Mouse (Mus musculus): ENCODE results near the gene Pnck. TPM values are rescaled to one million over a fixed set of nuclear protein-coding genes. Genes with fewer than 3 reads are reported as not detected.

Pnck gene
- polyA plus RNA-seq (2014; fragmentation: Nextera tagmentation; extraction: Ambion mirVana), result 2.2 and 2.3 TPM in 2 replicates

DNA sequence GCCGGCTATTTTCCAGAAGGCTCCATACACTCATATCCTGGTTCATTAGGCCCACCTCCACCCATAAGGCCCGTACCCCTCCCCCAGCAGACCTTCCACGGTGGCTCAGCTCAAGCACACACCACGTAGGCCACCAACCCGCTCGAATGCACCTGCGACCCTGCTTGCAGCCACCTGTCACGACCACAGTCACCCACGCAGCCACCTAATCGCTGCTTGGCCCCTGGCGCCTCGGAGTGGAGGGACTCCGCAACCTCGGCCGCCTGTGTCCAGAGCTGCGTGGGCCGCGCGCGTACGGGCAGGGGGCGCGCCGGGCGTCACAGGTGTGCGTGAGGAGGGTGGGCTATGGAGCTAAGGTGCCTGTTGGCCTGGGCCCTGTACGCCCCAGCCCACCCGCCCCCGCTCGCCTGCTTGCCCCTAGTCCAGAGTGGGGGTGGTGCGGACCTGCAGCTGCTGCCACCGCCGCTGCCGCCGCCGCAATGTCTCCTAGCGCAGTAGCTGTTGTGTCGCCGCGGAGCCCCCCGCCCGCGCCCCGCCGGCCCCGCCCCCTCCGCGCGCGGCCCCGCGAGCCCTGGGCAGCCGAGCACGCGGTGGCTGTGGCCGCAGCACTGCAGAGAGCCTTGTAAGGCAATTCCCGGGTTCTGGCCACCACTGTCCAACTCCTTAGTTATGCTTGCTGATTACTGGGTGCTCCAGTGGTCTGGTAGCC, at the start of gene Pnck:
Gene Pnck, minus strand, starts transcription at position 543 of the 709 bp plus-strand sequence.
- H3K9ac ChIP-seq (ENCODE audit: low read depth, low read length), result peak within 1 kb of the TSS; percentile 25; the same call in 1 of the 2 replicates
- no peaks in the 10 kb centered on the region for H3K9me3 ChIP-seq (ENCODE audit: control insufficient read depth, low read length)
- peak within 1 kb of the TSS; percentile 45 for H3K4me3 ChIP-seq (ENCODE audit: low read depth, low read length)
- H3K4me2 ChIP-seq, result peak within 1 kb of the TSS; percentile 71
- no peak within 1 kb of the TSS for H3K27ac ChIP-seq (ENCODE audit: low read depth, low read length)
- H3K27me3 ChIP-seq (replicated peaks; ENCODE audit: control insufficient read depth, insufficient read depth, low read length), result peaks cover 7% of the 10 kb centered on the region
- H3K4me1 ChIP-seq (replicated peaks; ENCODE audit: control insufficient read depth, insufficient read depth, low read length), result no peaks in the 10 kb centered on the region
- ATAC-seq (replicated peaks; ENCODE audit: low FRiP score) (no peak), DNase-seq (ENCODE audit: low spot score) (no peak)
- WGBS, result 21% methylated on average over 54 of the region's 57 CpGs
- H3K36me3 ChIP-seq (ENCODE audit: control insufficient read depth, insufficient read depth, low read length), result no peaks in the 10 kb centered on the region

DNA sequence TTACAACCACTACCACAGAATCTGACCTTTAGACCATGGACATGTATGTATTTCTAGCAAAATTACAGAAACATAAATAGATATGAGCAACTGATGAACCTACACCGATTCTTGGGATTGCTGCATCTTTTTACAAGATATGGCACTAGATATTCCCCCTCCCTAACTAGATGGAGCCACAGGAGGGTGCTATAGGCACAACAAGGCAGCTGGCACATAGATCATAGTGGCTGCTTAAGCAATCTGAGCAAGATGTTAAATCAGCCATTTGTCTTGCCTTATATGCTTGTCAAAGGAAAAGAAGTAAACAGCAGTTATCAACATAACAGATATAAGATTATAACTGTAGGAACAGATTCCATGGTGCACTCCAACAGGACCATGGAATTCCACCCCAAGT, 40.6 kb upstream of the Pnck start:
- no peaks in the 10 kb centered on the region for H3K36me3 ChIP-seq (ENCODE audit: control insufficient read depth, insufficient read depth, low read length)
- no peak overlapping the region for H3K27ac ChIP-seq (ENCODE audit: low read depth, low read length)
- no peak for DNase-seq (ENCODE audit: low spot score)
- H3K4me1 ChIP-seq (replicated peaks; ENCODE audit: control insufficient read depth, insufficient read depth, low read length), result no peaks in the 10 kb centered on the region
- no peaks in the 10 kb centered on the region for H3K27me3 ChIP-seq (replicated peaks; ENCODE audit: control insufficient read depth, insufficient read depth, low read length)
- H3K9ac ChIP-seq (ENCODE audit: low read depth, low read length), result no peak overlapping the region
- H3K9me3 ChIP-seq (ENCODE audit: control insufficient read depth, low read length), result no peaks in the 10 kb centered on the region
- H3K4me3 ChIP-seq (ENCODE audit: low read depth, low read length), result no peak overlapping the region
- H3K4me2 ChIP-seq, result no peak overlapping the region
- no peak for ATAC-seq (replicated peaks; ENCODE audit: low FRiP score)
- 86% methylated on average over 1 of the region's 1 CpGs for WGBS

DNA sequence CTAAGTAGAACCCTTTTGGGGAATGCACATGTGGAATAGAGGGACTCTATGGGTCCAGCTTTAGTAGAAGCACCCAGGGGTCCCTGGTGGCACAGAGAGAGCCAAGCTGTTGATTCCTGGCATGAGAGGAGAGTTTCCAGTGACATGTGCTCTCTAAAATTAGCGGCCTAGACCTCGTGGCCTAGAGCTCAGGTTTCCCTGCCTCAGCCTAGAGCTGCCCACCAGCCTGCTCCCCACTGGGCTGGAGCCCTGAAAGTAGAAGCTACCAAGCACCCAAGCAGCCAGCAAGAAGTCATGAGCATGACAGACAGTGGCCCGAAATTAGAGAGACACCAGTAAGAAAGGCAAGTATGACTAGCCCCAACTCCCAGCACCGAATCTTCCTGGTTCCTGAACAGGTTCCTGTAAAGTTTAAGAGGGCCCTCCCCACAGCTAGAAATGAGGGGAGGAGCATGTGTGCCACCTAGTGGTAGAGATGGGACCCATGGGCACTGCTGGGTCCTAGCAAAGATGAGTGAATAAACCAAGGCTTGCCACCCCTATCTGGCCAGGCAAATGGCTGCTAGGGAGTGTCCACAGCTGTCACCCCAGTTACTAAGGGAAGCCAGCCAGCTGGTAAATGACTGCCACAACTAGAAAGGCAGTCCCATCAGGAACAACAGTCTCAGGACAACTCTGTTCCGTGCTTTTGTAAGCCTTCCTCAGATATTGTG, 31.2 kb upstream of the Pnck start:
- Histone ChIP-seq H3K9ac (ENCODE audit: low read depth, low read length) (no peak overlapping the region), H3K27me3 (replicated peaks; ENCODE audit: control insufficient read depth, insufficient read depth, low read length) (peaks cover 2% of the 10 kb centered on the region; the same call in 1 of the 2 replicates), H3K4me2 (no peak overlapping the region), H3K27ac (ENCODE audit: low read depth, low read length) (no peak overlapping the region), H3K36me3 (ENCODE audit: control insufficient read depth, insufficient read depth, low read length) (no peaks in the 10 kb centered on the region; the same call in 1 of the 2 replicates), H3K4me3 (ENCODE audit: low read depth, low read length) (no peak overlapping the region), H3K9me3 (ENCODE audit: control insufficient read depth, low read length) (no peaks in the 10 kb centered on the region), H3K4me1 (replicated peaks; ENCODE audit: control insufficient read depth, insufficient read depth, low read length) (no peaks in the 10 kb centered on the region)
- 71% methylated on average over 5 of the region's 5 CpGs for WGBS
- no peak for DNase-seq (ENCODE audit: low spot score)
- ATAC-seq (replicated peaks; ENCODE audit: low FRiP score), result no peak; the same call in 1 of the 2 replicates

DNA sequence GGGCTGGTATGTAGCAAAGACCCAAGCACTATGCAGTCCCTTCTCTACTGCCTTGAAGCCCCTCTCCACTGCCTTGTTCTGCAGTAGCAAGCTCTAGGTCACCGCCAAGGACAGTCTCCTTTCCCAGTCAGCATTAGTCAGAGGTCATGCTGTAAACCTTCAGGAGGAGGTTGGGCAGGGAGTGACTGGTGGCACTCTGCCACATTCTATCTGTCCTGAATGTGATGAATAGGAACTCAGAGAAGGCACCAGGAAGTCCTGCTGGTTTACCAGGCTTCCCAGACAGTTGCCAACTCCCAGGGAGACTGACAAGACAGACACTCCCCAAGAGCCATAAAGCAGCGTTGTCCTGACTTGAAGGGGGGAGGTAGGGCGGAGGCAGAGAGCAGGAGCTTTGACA, 25.7 kb upstream of the Pnck start:
- 67% methylated on average over 3 of the region's 3 CpGs for WGBS
- Histone ChIP-seq H3K27ac (ENCODE audit: low read depth, low read length) (no peak overlapping the region), H3K4me2 (no peak overlapping the region), H3K9me3 (ENCODE audit: control insufficient read depth, low read length) (no peaks in the 10 kb centered on the region), H3K4me3 (ENCODE audit: low read depth, low read length) (no peak overlapping the region), H3K9ac (ENCODE audit: low read depth, low read length) (no peak overlapping the region), H3K27me3 (replicated peaks; ENCODE audit: control insufficient read depth, insufficient read depth, low read length) (no peaks in the 10 kb centered on the region; the same call in 1 of the 2 replicates), H3K4me1 (replicated peaks; ENCODE audit: control insufficient read depth, insufficient read depth, low read length) (no peaks in the 10 kb centered on the region; the same call in 1 of the 2 replicates), H3K36me3 (ENCODE audit: control insufficient read depth, insufficient read depth, low read length) (no peaks in the 10 kb centered on the region; the same call in 1 of the 2 replicates)
- ATAC-seq (replicated peaks; ENCODE audit: low FRiP score) (no peak), DNase-seq (ENCODE audit: low spot score) (no peak)

DNA sequence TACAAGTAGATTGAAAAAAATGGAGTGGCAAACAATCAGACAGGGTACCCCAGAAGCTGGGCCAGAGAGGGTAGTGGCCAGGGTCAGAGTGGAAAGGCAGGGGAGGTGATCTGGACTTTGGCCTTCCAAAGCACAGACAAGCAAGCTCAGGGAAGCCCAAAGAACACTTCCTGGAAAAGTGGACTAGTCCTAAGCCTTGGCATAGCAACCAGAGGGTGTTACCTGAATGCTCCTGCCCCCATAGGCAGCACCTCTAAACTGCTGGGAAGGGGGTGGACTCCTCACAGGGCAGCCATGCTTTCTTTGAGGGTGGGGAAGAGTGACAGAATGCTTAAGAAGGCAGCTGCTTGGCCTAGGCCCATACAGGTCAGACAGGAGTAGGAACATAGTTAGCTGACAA, 25.1 kb upstream of the Pnck start:
- Histone ChIP-seq H3K36me3 (ENCODE audit: control insufficient read depth, insufficient read depth, low read length) (no peaks in the 10 kb centered on the region; the same call in 1 of the 2 replicates), H3K27ac (ENCODE audit: low read depth, low read length) (no peak overlapping the region), H3K4me3 (ENCODE audit: low read depth, low read length) (no peak overlapping the region), H3K4me2 (no peak overlapping the region), H3K4me1 (replicated peaks; ENCODE audit: control insufficient read depth, insufficient read depth, low read length) (no peaks in the 10 kb centered on the region; the same call in 1 of the 2 replicates), H3K9me3 (ENCODE audit: control insufficient read depth, low read length) (no peaks in the 10 kb centered on the region), H3K9ac (ENCODE audit: low read depth, low read length) (no peak overlapping the region), H3K27me3 (replicated peaks; ENCODE audit: control insufficient read depth, insufficient read depth, low read length) (no peaks in the 10 kb centered on the region; the same call in 1 of the 2 replicates)
- ATAC-seq (replicated peaks; ENCODE audit: low FRiP score) (no peak), DNase-seq (ENCODE audit: low spot score) (no peak)

DNA sequence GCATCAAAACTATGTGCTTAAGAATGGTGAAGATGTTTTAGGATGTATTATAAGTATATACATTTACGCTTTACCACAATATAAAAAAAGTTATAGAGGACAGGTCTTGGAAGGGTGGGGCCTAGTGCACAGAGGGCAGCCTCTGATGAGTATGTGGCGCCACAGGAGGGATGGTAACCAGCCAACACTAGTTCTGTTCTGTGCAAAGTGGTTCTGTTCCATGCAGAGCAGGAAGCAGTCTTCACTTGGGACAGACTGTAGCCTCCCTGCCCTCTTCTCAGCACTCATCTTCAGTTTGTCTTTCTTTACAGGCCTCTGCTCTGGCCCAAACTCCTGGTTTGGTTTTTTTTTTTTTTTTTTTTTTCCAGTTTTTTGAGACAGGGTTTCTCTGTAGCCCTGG, 24.2 kb upstream of the Pnck start:
- ATAC-seq (replicated peaks; ENCODE audit: low FRiP score) (no peak), DNase-seq (ENCODE audit: low spot score) (no peak)
- Histone ChIP-seq H3K9me3 (ENCODE audit: control insufficient read depth, low read length) (no peaks in the 10 kb centered on the region), H3K36me3 (ENCODE audit: control insufficient read depth, insufficient read depth, low read length) (no peaks in the 10 kb centered on the region; the same call in 1 of the 2 replicates), H3K27me3 (replicated peaks; ENCODE audit: control insufficient read depth, insufficient read depth, low read length) (no peaks in the 10 kb centered on the region; the same call in 1 of the 2 replicates), H3K27ac (ENCODE audit: low read depth, low read length) (no peak overlapping the region), H3K4me1 (replicated peaks; ENCODE audit: control insufficient read depth, insufficient read depth, low read length) (no peaks in the 10 kb centered on the region; the same call in 1 of the 2 replicates), H3K9ac (ENCODE audit: low read depth, low read length) (no peak overlapping the region), H3K4me3 (ENCODE audit: low read depth, low read length) (no peak overlapping the region), H3K4me2 (no peak overlapping the region)
- WGBS, result 85% methylated on average over 2 of the region's 2 CpGs

DNA sequence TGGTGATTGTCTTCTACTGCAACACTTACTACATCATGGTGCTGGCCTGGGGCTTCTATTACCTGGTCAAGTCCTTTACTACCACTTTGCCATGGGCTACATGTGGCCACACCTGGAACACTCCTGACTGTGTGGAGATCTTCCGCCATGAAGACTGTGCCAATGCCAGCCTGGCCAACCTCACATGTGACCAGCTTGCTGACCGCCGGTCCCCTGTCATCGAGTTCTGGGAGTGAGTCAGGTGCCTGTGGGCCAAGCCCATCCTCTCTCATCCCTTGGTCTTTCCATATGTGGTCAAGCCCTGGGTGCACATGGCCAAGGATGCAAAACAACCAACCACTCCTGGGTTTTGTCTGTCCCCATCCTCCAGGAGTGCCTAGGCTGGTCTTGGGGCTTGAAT, 16.8 kb upstream of the Pnck start:
- H3K4me1 ChIP-seq (replicated peaks; ENCODE audit: control insufficient read depth, insufficient read depth, low read length), result no peaks in the 10 kb centered on the region
- 92% methylated on average over 4 of the region's 4 CpGs for WGBS
- H3K27me3 ChIP-seq (replicated peaks; ENCODE audit: control insufficient read depth, insufficient read depth, low read length), result peaks cover 26% of the 10 kb centered on the region
- H3K36me3 ChIP-seq (ENCODE audit: control insufficient read depth, insufficient read depth, low read length), result no peaks in the 10 kb centered on the region
- no peak overlapping the region for H3K27ac ChIP-seq (ENCODE audit: low read depth, low read length)
- no peak for DNase-seq (ENCODE audit: low spot score)
- no peak for ATAC-seq (replicated peaks; ENCODE audit: low FRiP score)
- H3K4me2 ChIP-seq, result no peak overlapping the region
- H3K4me3 ChIP-seq (ENCODE audit: low read depth, low read length), result no peak overlapping the region
- no peaks in the 10 kb centered on the region for H3K9me3 ChIP-seq (ENCODE audit: control insufficient read depth, low read length)
- H3K9ac ChIP-seq (ENCODE audit: low read depth, low read length), result no peak overlapping the region

DNA sequence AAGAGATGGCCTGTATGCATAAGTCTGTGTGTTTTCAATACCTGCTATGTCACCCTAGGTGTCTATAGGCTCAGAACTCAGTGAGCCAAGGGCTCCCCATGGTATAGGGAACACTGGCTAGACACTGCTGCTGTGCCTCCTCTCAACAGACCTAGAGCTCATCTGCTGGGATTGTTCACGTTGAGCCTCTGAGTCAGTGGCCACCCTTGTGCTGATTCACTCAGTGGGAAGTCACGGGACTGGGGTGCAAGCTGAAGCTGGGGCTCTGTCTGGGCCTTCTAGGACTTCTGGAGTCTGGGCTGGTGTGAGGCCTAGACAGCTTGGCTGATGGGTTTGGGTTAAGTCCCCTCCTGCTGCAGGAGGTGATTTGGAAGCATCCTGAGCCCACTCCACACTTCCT, 15.3 kb upstream of the Pnck start:
- 55% methylated on average over 2 of the region's 2 CpGs for WGBS
- Histone ChIP-seq H3K9me3 (ENCODE audit: control insufficient read depth, low read length) (no peaks in the 10 kb centered on the region), H3K4me2 (no peak overlapping the region), H3K9ac (ENCODE audit: low read depth, low read length) (no peak overlapping the region), H3K4me3 (ENCODE audit: low read depth, low read length) (no peak overlapping the region), H3K27ac (ENCODE audit: low read depth, low read length) (no peak overlapping the region), H3K4me1 (replicated peaks; ENCODE audit: control insufficient read depth, insufficient read depth, low read length) (no peaks in the 10 kb centered on the region), H3K27me3 (replicated peaks; ENCODE audit: control insufficient read depth, insufficient read depth, low read length) (peaks cover 26% of the 10 kb centered on the region), H3K36me3 (ENCODE audit: control insufficient read depth, insufficient read depth, low read length) (no peaks in the 10 kb centered on the region)
- DNase-seq (ENCODE audit: low spot score) (no peak), ATAC-seq (replicated peaks; ENCODE audit: low FRiP score) (no peak)

All from liver, embryonic 11.5 days (tissue).